Mouse (Mus musculus): ENCODE data around the gene Csmd2. TPM values are rescaled to one million over a fixed set of nuclear protein-coding genes. Genes with fewer than 3 reads are reported as not detected.
A peak's percentile ranks its signal among the peaks of the same experiment; 100 is the strongest.

The Csmd2 gene
- polyA plus RNA-seq, 2 experiments: 0.22 to 0.33 TPM

DNA sequence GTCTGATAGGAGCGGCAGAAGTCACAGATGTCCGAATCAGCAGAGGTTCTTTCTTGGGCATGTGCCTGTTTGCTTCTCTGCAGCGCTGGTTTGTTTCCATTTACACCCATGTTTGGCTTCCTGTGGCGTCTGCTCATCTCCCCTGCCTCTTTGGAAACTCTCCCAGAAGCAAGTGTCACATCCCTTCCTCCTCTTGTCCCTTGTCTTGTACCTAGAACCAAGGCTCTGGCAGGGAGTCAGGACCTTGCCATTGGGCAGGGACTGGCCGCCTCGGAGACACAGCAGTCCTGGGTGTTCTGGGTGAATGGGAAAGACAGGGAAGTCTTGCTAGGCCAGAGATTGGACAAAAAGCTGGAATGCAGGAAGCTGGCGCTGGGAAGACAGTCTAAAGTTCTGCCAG is 410.1 kb downstream of the Csmd2 start:
- Histone ChIP-seq H3K36me3 (ENCODE audit: control insufficient read depth, insufficient read depth, low read length) (no peaks in the 10 kb centered on the region), H3K27me3 (ENCODE audit: control insufficient read depth, insufficient read depth, low read length) (0 out of 2 replicates have a peak, but pooled peaks cover 4% of the 10 kb centered on the region), H3K4me1 (ENCODE audit: control insufficient read depth, insufficient read depth, low read length) (peaks cover 5% of the 10 kb centered on the region; the same call in 1 of the 2 replicates), H3K27ac (replicated peaks; ENCODE audit: low read depth, low read length) (no peak overlapping the region), H3K9me3 (ENCODE audit: control insufficient read depth, low read length) (no peaks in the 10 kb centered on the region), H3K4me2 (replicated peaks; ENCODE audit: low read depth, low read length, severe bottlenecking) (no peak overlapping the region), H3K9ac (ENCODE audit: low read depth, low read length, severe bottlenecking) (no peak overlapping the region), H3K4me3 (replicated peaks; ENCODE audit: low read length) (no peak overlapping the region)
- no peak for DNase-seq (ENCODE audit: low spot score)
- 59% methylated on average over 7 of the region's 7 CpGs for whole genome bisulfite sequencing
- no peak for ATAC-seq (ENCODE audit: low FRiP score, low read depth)
- TF ChIP-seq POLR2A (IDR thresholded peaks at IDR 0.05; ENCODE audit: borderline replicate concordance, extremely low read depth, insufficient read depth, insufficient read length): no peak

DNA sequence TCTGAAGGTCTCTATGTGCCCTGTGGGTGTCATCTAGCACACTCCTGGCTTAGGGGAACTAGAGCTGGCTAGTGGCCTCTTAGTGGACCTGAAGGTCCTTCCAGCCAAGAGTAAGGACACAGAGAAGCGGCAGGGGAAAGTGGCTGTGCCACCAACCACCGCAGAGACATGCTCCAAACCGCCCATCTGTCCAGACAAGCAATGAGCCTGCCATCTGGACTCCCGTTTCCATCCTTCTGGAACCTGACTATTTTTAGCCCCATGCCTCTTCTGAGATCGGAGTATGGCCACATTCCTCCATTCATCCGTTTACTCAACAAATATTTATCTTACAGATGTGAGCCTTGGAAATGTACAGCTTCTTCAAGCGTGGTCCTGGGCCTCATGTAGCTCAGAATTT is 411.3 kb downstream of the Csmd2 start:
- H3K9ac ChIP-seq (ENCODE audit: low read depth, low read length, severe bottlenecking): no peak overlapping the region
- no peak overlapping the region for H3K4me2 ChIP-seq (replicated peaks; ENCODE audit: low read depth, low read length, severe bottlenecking)
- H3K27ac ChIP-seq (replicated peaks; ENCODE audit: low read depth, low read length): no peak overlapping the region
- no peak for TF ChIP-seq POLR2A (IDR thresholded peaks at IDR 0.05; ENCODE audit: borderline replicate concordance, extremely low read depth, insufficient read depth, insufficient read length)
- H3K4me3 ChIP-seq (replicated peaks; ENCODE audit: low read length): no peak overlapping the region
- H3K9me3 ChIP-seq (ENCODE audit: control insufficient read depth, low read length): no peaks in the 10 kb centered on the region
- H3K27me3 ChIP-seq (ENCODE audit: control insufficient read depth, insufficient read depth, low read length): 0 out of 2 replicates have a peak, but pooled peaks cover 4% of the 10 kb centered on the region
- no peaks in the 10 kb centered on the region for H3K36me3 ChIP-seq (ENCODE audit: control insufficient read depth, insufficient read depth, low read length)
- ATAC-seq (ENCODE audit: low FRiP score, low read depth) (no peak), DNase-seq (ENCODE audit: low spot score) (no peak)
- H3K4me1 ChIP-seq (ENCODE audit: control insufficient read depth, insufficient read depth, low read length): peaks cover 5% of the 10 kb centered on the region; the same call in 1 of the 2 replicates
- 69% methylated on average over 7 of the region's 7 CpGs for WGBS

DNA sequence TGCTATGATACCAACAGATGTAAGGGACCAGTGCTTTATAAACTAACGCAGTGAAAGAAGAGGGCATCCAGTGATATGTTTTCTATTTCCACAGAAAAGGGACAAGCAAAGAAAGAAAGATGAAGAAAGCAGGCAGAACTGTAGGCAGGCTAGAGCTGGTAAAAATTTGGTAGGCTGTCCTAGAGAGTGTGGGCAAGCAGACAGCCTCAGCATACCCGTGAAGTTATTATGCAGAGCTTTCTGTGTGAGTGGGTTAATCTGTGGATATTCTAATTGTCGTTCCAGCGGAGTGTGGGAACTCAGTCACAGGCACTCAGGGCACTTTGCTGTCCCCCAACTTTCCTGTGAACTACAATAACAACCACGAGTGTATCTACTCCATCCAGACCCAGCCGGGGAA is 412.4 kb downstream of the Csmd2 start:
- Histone ChIP-seq H3K4me3 (replicated peaks; ENCODE audit: low read length) (no peak overlapping the region), H3K9ac (ENCODE audit: low read depth, low read length, severe bottlenecking) (no peak overlapping the region), H3K4me1 (ENCODE audit: control insufficient read depth, insufficient read depth, low read length) (peaks cover 5% of the 10 kb centered on the region; the same call in 1 of the 2 replicates), H3K9me3 (ENCODE audit: control insufficient read depth, low read length) (no peaks in the 10 kb centered on the region), H3K4me2 (replicated peaks; ENCODE audit: low read depth, low read length, severe bottlenecking) (no peak overlapping the region), H3K27me3 (ENCODE audit: control insufficient read depth, insufficient read depth, low read length) (0 out of 2 replicates have a peak, but pooled peaks cover 4% of the 10 kb centered on the region), H3K27ac (replicated peaks; ENCODE audit: low read depth, low read length) (no peak overlapping the region), H3K36me3 (ENCODE audit: control insufficient read depth, insufficient read depth, low read length) (no peaks in the 10 kb centered on the region)
- DNase-seq (ENCODE audit: low spot score) (no peak), ATAC-seq (ENCODE audit: low FRiP score, low read depth) (no peak)
- no peak for TF ChIP-seq POLR2A (IDR thresholded peaks at IDR 0.05; ENCODE audit: borderline replicate concordance, extremely low read depth, insufficient read depth, insufficient read length)
- 79% methylated on average over 6 of the region's 6 CpGs for WGBS

DNA sequence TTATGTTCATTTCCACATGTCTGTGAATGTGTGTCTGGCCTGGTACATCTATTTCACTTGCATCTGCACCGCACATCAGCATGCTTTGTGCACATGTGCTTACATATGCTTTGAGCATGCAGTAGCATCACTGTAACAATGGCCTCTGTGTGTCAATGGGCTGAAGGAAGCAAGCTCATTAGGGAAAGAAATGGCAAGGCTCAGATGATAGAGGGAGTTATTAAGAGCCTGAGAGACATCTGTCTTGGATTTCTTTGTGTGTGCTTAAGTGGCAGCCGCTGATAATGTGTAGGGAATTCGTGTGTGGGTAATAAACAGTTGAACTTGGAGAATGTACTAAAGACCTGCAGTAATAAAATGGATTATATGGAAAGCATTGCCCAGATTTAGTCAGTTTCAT is 413.9 kb downstream of the Csmd2 start:
- Histone ChIP-seq H3K27ac (replicated peaks; ENCODE audit: low read depth, low read length) (no peak overlapping the region), H3K4me3 (replicated peaks; ENCODE audit: low read length) (no peak overlapping the region), H3K9me3 (ENCODE audit: control insufficient read depth, low read length) (no peaks in the 10 kb centered on the region), H3K4me1 (ENCODE audit: control insufficient read depth, insufficient read depth, low read length) (peaks cover 5% of the 10 kb centered on the region; the same call in 1 of the 2 replicates), H3K36me3 (ENCODE audit: control insufficient read depth, insufficient read depth, low read length) (no peaks in the 10 kb centered on the region), H3K9ac (ENCODE audit: low read depth, low read length, severe bottlenecking) (no peak overlapping the region), H3K27me3 (ENCODE audit: control insufficient read depth, insufficient read depth, low read length) (0 out of 2 replicates have a peak, but pooled peaks cover 3% of the 10 kb centered on the region), H3K4me2 (replicated peaks; ENCODE audit: low read depth, low read length, severe bottlenecking) (no peak overlapping the region)
- 40% methylated on average over 3 of the region's 3 CpGs for WGBS
- DNase-seq (ENCODE audit: low spot score) (peak; percentile 68), ATAC-seq (ENCODE audit: low FRiP score, low read depth) (peak; percentile 37; the same call in 1 of the 2 replicates)
- no peak for TF ChIP-seq POLR2A (IDR thresholded peaks at IDR 0.05; ENCODE audit: borderline replicate concordance, extremely low read depth, insufficient read depth, insufficient read length)

DNA sequence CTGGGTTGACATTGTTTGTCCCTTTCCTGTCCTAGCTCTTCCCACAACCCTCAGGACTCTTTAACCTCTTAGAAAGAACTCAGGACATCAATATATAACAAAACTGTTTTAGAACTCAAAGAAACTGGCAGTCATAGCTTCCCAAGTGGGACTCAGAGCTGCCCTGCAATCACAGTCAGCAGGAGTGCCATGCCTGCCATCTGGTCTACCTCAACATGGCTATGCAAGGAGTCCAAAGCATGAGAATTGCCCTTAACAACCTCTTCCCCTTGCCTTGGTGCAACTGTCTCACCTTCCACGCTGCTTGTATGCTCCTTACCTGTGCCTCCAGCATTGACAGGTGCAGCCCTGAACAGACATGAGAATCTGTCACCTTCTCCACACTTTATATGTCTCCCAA is 415.0 kb downstream of the Csmd2 start:
- no peak for DNase-seq (ENCODE audit: low spot score)
- H3K27ac ChIP-seq (replicated peaks; ENCODE audit: low read depth, low read length): no peak overlapping the region
- WGBS: 81% methylated on average over 1 of the region's 1 CpGs

DNA sequence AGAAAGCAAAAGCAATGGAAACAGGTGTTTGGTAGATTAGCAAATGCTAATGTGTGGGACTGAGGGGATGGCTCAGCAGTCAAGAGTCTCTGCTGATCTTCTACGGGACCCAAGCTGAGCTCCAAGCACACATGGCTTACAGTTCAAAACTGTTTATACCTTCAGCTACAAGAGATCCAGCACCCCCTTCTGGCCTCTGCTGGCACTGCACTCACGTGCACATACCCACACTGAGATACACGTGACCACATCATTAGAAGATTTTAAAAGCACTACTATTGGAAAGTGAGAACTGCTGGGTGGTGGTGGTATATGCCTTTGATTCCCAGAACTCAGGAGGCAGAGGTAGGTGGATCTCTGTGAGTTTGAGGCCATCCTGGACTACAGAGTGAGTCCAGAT is 417.9 kb downstream of the Csmd2 start:
- Histone ChIP-seq H3K27me3 (ENCODE audit: control insufficient read depth, insufficient read depth, low read length) (no peaks in the 10 kb centered on the region), H3K4me1 (ENCODE audit: control insufficient read depth, insufficient read depth, low read length) (no peaks in the 10 kb centered on the region), H3K36me3 (ENCODE audit: control insufficient read depth, insufficient read depth, low read length) (no peaks in the 10 kb centered on the region), H3K9ac (ENCODE audit: low read depth, low read length, severe bottlenecking) (no peak overlapping the region), H3K9me3 (ENCODE audit: control insufficient read depth, low read length) (no peaks in the 10 kb centered on the region), H3K4me2 (replicated peaks; ENCODE audit: low read depth, low read length, severe bottlenecking) (no peak overlapping the region), H3K4me3 (replicated peaks; ENCODE audit: low read length) (no peak overlapping the region), H3K27ac (replicated peaks; ENCODE audit: low read depth, low read length) (no peak overlapping the region)
- DNase-seq (ENCODE audit: low spot score) (no peak), ATAC-seq (ENCODE audit: low FRiP score, low read depth) (no peak)
- WGBS: 85% methylated on average over 3 of the region's 3 CpGs
- no peak for TF ChIP-seq POLR2A (IDR thresholded peaks at IDR 0.05; ENCODE audit: borderline replicate concordance, extremely low read depth, insufficient read depth, insufficient read length)

More for the DNA sequence above, 415.0 kb downstream of the Csmd2 start:
- Histone ChIP-seq H3K9me3 (ENCODE audit: control insufficient read depth, low read length) (no peaks in the 10 kb centered on the region), H3K36me3 (ENCODE audit: control insufficient read depth, insufficient read depth, low read length) (no peaks in the 10 kb centered on the region), H3K4me2 (replicated peaks; ENCODE audit: low read depth, low read length, severe bottlenecking) (no peak overlapping the region), H3K4me3 (replicated peaks; ENCODE audit: low read length) (no peak overlapping the region), H3K4me1 (ENCODE audit: control insufficient read depth, insufficient read depth, low read length) (no peaks in the 10 kb centered on the region), H3K9ac (ENCODE audit: low read depth, low read length, severe bottlenecking) (no peak overlapping the region), H3K27me3 (ENCODE audit: control insufficient read depth, insufficient read depth, low read length) (no peaks in the 10 kb centered on the region)
- TF ChIP-seq POLR2A (IDR thresholded peaks at IDR 0.05; ENCODE audit: borderline replicate concordance, extremely low read depth, insufficient read depth, insufficient read length): no peak
- ATAC-seq (ENCODE audit: low FRiP score, low read depth): no peak

Data from limb, embryonic 14.5 days (tissue).